Mouse (Mus musculus) CH12.LX (cell line): ENCODE data around the gene Mdga1. TPM values are rescaled to one million over a fixed set of nuclear protein-coding genes. Genes with fewer than 3 reads are reported as not detected.

Experiments
- DNase-seq: peaks from one replicate; pipeline ENCODE4 v3.0.0-alpha.2; 2013; ENCODE audit errors: extremely low read depth
- H3K27ac ChIP-seq: 2 replicates; pipeline ENCODE4 v1.5.1; 2012; ENCODE audit warnings: low read depth, mild to moderate bottlenecking, control low read depth, moderate library complexity; ENCODE audit not compliant: insufficient read depth
- H3K27me3 ChIP-seq: replicated peaks from 2 replicates; pipeline ENCODE3; 2012; ENCODE audit warnings: inconsistent platforms
- H3K36me3 ChIP-seq, 2 experiments: replicated peaks in 1 of 2; 2 replicates each; pipeline versions ENCODE3 to v1.6.1; 2012; ENCODE audit warnings: inconsistent platforms in 1 of 2, low read length in 1 of 2, mild to moderate bottlenecking in 1 of 2, mixed read lengths in 1 of 2, moderate library complexity in 1 of 2; ENCODE audit not compliant: control insufficient read depth in 1 of 2, insufficient read depth in 1 of 2
- H3K4me1 ChIP-seq, 2 experiments: 2 replicates each; pipeline ENCODE4 v1.6.1; 2012; ENCODE audit warnings: inconsistent platforms in 1 of 2, moderate library complexity in 1 of 2; ENCODE audit not compliant: insufficient read depth in 2 of 2, control insufficient read depth in 1 of 2
- H3K4me2 ChIP-seq: 2 replicates; pipeline ENCODE4 v1.6.1; 2012; ENCODE audit warnings: low read depth, mild to moderate bottlenecking, control low read depth; ENCODE audit not compliant: poor library complexity, insufficient read depth, severe bottlenecking
- H3K4me3 ChIP-seq, 3 experiments: fragments of 150-350 bp in 1 of 3; sonication (generic) in 1 of 3; replicated peaks in 1 of 3; 2 replicates each; pipeline versions ENCODE3 to v1.5.1; 2011 to 2012; ENCODE audit warnings: low read depth in 2 of 3, low read length in 2 of 3, mild to moderate bottlenecking in 2 of 3, moderate library complexity in 2 of 3, control low read depth in 1 of 3, improper control_type of control experiment in 1 of 3, inconsistent platforms in 1 of 3, mixed read lengths in 1 of 3; ENCODE audit not compliant: poor library complexity in 1 of 3
- H3K79me2 ChIP-seq: replicated peaks from 2 replicates; pipeline ENCODE4 v1.6.1; 2012; ENCODE audit warnings: mild to moderate bottlenecking, moderate library complexity; ENCODE audit not compliant: control insufficient read depth, poor library complexity, insufficient read depth, severe bottlenecking; ENCODE audit errors: extremely low read depth
- H3K9ac ChIP-seq: 2 replicates; pipeline ENCODE4 v1.6.1; 2012; ENCODE audit warnings: low read depth, mild to moderate bottlenecking, control low read depth, moderate library complexity; ENCODE audit not compliant: insufficient read depth
- H3K9me3 ChIP-seq: replicated peaks from 2 replicates; pipeline ENCODE3; 2012; ENCODE audit warnings: low read length, inconsistent platforms, mixed read lengths
- BHLHE40 ChIP-seq: IDR thresholded peaks from 2 replicates; pipeline ENCODE4 v1.6.1; 2011; ENCODE audit warnings: mild to moderate bottlenecking, low read depth, low read length, improper control_type of control experiment
- HCFC1 ChIP-seq: IDR thresholded peaks from 2 replicates; pipeline ENCODE4 v1.6.1; 2012; ENCODE audit warnings: low read depth, mild to moderate bottlenecking, inconsistent platforms, low read length, improper control_type of control experiment
- JUN ChIP-seq: IDR thresholded peaks from 2 replicates; pipeline ENCODE4 v1.6.1; 2011; ENCODE audit warnings: low read depth, mild to moderate bottlenecking, low read length, improper control_type of control experiment, moderate library complexity; ENCODE audit not compliant: insufficient read depth
- KAT2A ChIP-seq: IDR thresholded peaks from 2 replicates; pipeline ENCODE4 v1.6.1; 2012; ENCODE audit warnings: low read length, improper control_type of control experiment, inconsistent platforms; ENCODE audit not compliant: insufficient replicate concordance
- MAX ChIP-seq: IDR thresholded peaks from 2 replicates; pipeline ENCODE4 v1.6.1; 2011; ENCODE audit warnings: low read length, improper control_type of control experiment
- MAZ ChIP-seq: IDR thresholded peaks from 2 replicates; pipeline ENCODE4 v1.6.1; 2012; ENCODE audit warnings: low read depth, mild to moderate bottlenecking, inconsistent platforms, low read length, improper control_type of control experiment, moderate library complexity
- MYC ChIP-seq: IDR thresholded peaks from 2 replicates; pipeline ENCODE4 v1.6.1; 2011; ENCODE audit warnings: low read depth, mild to moderate bottlenecking, improper control_type of control experiment, low read length
- NELFE ChIP-seq: IDR thresholded peaks from 2 replicates; pipeline ENCODE4 v1.6.1; 2011; ENCODE audit warnings: low read depth, low read length, improper control_type of control experiment
- NRF1 ChIP-seq: IDR thresholded peaks from 2 replicates; pipeline ENCODE4 v1.6.1; 2014; ENCODE audit warnings: low read depth, mild to moderate bottlenecking, inconsistent platforms, low read length, improper control_type of control experiment, moderate library complexity
- PAX5 ChIP-seq: IDR thresholded peaks from 2 replicates; pipeline ENCODE4 v1.6.1; 2012; ENCODE audit warnings: low read length, inconsistent platforms, mixed read lengths
- POLR2A ChIP-seq: IDR thresholded peaks from 2 replicates; pipeline ENCODE4 v1.6.1; 2011; ENCODE audit warnings: low read depth, mild to moderate bottlenecking, improper control_type of control experiment, low read length
- POLR2AphosphoS2 ChIP-seq: IDR thresholded peaks from 2 replicates; pipeline ENCODE4 v1.6.1; 2011; ENCODE audit warnings: low read depth, low read length, improper control_type of control experiment
- RAD21 ChIP-seq: IDR thresholded peaks from 2 replicates; pipeline ENCODE4 v1.6.1; 2011; ENCODE audit warnings: low read depth, mild to moderate bottlenecking, low read length, improper control_type of control experiment, moderate library complexity
- RCOR1 ChIP-seq: conservative IDR thresholded peaks from 2 replicates; pipeline ENCODE4 v1.6.1; 2012; ENCODE audit warnings: low read depth, mild to moderate bottlenecking, inconsistent platforms, low read length, improper control_type of control experiment
- SMC3 ChIP-seq: IDR thresholded peaks from 2 replicates; pipeline ENCODE4 v1.6.1; 2011; ENCODE audit warnings: low read depth, low read length, improper control_type of control experiment
- ZNF384 ChIP-seq: IDR thresholded peaks from 2 replicates; pipeline ENCODE4 v1.6.1; 2012; ENCODE audit warnings: low read depth, low read length, improper control_type of control experiment, inconsistent platforms
- dilution Hi-C: fragments of 300-500 bp; cut with MboI; formaldehyde crosslinking; loops from 2 replicates; pipeline ENCODE4 v1.14.3; 2020; ENCODE audit warnings: low sequenced_read_pairs; ENCODE audit not compliant: extremely low pct_unique_long_range_greater_than_20kb, extremely low pct_ligation_motif_present
- in situ Hi-C: fragments of 300-500 bp; cut with MboI; formaldehyde crosslinking; loops from 3 replicates; pipeline ENCODE4 v1.14.3; 2019; ENCODE audit warnings: low sequenced_read_pairs, low pct_ligation_motif_present, low pct_unique_long_range_greater_than_20kb, mixed read lengths
- polyA plus RNA-seq: library from polyadenylated mRNA; unstranded; fragments of >175 nt; gene quantifications from 2 replicates; pipeline ENCODE4 v1.2.1, GENCODE M21; 2012; ENCODE audit warnings: low read depth; ENCODE audit not compliant: insufficient read length
- total RNA-seq, 2 experiments: library from RNA; depleted of rRNA; stranded (reverse); fragments of 300-350 nt in 1 of 2; fragments of >200 nt in 1 of 2; gene quantifications; 2 replicates each; pipeline ENCODE4 v1.2.3; 2012 to 2014

The Mdga1 gene
- total and polyA plus RNA-seq, 3 experiments: 0.29 to 0.39 (median 0.38) TPM

DNA sequence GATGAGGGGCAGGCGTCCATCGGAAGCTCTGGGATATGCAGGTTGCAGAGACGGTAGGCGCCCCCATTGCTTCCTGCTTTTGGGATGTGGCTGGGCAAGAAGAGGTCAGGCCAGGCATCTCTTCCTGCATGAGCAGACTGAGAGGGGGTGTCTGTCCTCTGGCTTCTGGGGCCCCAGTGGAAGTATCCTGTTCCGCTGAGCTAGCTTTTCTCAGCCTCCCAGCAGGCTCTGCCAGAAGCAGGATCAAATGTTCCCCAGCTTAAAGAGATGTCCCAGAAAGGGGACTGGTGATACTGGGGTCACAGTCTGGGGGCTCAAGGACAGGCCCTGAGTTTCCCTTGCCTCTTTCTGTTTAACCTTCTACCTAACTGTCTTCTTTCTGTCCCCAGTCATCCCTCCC lies 74.3 kb downstream of the Mdga1 start:
- Histone ChIP-seq H3K27me3 (peaks cover 3% of the 10 kb centered on the region), H3K36me3 (no peaks in the 10 kb centered on the region), H3K4me1 (peaks cover 7 to 17% of the 10 kb centered on the region in 2 experiments), H3K27ac (no peak overlapping the region), H3K9ac (no peak overlapping the region), H3K79me2 (no peaks in the 10 kb centered on the region), H3K4me3 (no peak overlapping the region), H3K4me2 (no peak overlapping the region), H3K9me3 (peaks cover 9% of the 10 kb centered on the region)
- TF ChIP-seq PAX5 (no peak), RCOR1 (no peak), SMC3 (no peak), POLR2A (no peak)
- in situ Hi-C loops: no loop called here
- no peak for DNase-seq
- dilution Hi-C loops: loop anchor here (25.0 kb wide), 1 partner anchor 108 kb away; no protein-coding TSS in a partner anchor

DNA sequence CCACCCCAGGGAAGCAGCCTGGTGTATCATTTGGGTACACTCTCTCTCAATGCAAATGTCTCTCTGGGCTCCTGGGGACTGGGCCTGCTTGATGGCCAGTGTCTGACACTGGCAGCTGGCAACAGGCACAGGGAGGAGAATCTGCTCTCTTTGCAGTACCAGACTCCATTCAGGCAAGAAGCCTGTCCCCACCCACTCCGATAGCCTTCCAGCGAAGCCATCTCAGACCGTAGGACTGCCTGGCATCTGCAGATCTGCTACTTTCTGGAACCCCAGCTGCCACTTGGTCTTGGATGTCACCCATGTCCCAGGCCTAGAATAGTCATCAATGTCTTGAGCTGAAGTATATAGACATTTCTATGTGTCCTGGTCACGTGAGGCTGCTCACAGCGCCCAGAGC lies 74.9 kb downstream of the Mdga1 start:
- no peak overlapping the region for H3K27ac ChIP-seq
- no peaks in the 10 kb centered on the region for H3K79me2 ChIP-seq
- H3K4me2 ChIP-seq: no peak overlapping the region
- H3K4me1 ChIP-seq: peaks cover 7 to 17% of the 10 kb centered on the region in 2 experiments
- dilution Hi-C loops: loop anchor here (25.0 kb wide), 1 partner anchor 108 kb away; no protein-coding TSS in a partner anchor
- no peaks in the 10 kb centered on the region for H3K36me3 ChIP-seq
- DNase-seq: no peak
- H3K9me3 ChIP-seq: peaks cover 9% of the 10 kb centered on the region
- H3K9ac ChIP-seq: no peak overlapping the region
- peaks cover 5% of the 10 kb centered on the region for H3K27me3 ChIP-seq
- no peak overlapping the region for H3K4me3 ChIP-seq
- no peak for TF ChIP-seq MYC
- TF ChIP-seq RCOR1: no peak
- TF ChIP-seq NRF1: no peak
- TF ChIP-seq POLR2AphosphoS2: no peak
- no peak for TF ChIP-seq SMC3
- TF ChIP-seq NELFE: no peak
- no peak for TF ChIP-seq RAD21
- no peak for TF ChIP-seq JUN
- no peak for TF ChIP-seq MAZ
- in situ Hi-C loops: no loop called here

DNA sequence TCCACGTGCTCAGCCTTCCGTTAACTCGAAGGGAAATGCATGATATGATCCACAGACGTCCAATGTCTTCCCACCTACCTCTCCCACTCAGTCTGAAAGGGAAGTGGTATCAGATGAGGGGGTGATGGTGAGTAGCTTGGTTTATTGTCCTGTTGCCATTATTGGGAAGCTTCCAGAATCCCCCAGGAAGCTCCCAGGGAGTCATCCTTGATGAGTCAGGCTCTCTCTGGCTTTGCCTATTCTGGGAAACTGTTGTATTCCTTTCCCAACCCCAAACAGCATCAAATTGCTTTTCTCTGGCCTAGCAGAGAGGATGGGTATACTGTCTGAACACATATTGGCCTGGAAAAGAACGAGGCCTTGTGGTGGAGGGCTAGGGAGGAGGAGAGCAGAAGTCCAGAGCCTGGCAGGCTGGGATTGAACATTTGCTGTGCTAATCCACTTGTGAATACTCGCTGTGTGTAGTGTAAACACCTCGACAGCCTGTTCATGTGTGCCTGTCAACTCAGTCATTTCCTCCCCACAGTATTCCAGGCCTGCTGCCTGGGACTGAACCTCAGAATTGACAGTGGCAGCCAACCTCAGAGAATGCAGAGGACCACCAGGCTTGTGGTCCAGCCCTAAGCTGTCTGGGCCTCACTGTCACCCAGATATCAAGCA lies 79.3 kb downstream of the Mdga1 start:
- Histone ChIP-seq H3K4me3 (no peak overlapping the region), H3K27ac (no peak overlapping the region), H3K27me3 (peaks cover 38% of the 10 kb centered on the region), H3K4me1 (peaks cover 0 to 2% of the 10 kb centered on the region in 2 experiments; a peak in 1 of 4 replicates), H3K4me2 (no peak overlapping the region), H3K9ac (no peak overlapping the region), H3K36me3 (no peaks in the 10 kb centered on the region), H3K9me3 (peaks cover 33% of the 10 kb centered on the region), H3K79me2 (no peaks in the 10 kb centered on the region)
- dilution Hi-C loops: loop anchor here (25.0 kb wide), 1 partner anchor 103 kb away; no protein-coding TSS in a partner anchor
- no peak for DNase-seq
- in situ Hi-C loops: no loop called here
- no peak for TF ChIP-seq ZNF384
- no peak for TF ChIP-seq KAT2A
- TF ChIP-seq MAX: no peak
- no peak for TF ChIP-seq HCFC1
- TF ChIP-seq JUN: no peak
- no peak for TF ChIP-seq BHLHE40
- TF ChIP-seq POLR2A: no peak
- TF ChIP-seq NRF1: no peak
